Mouse (Mus musculus): ENCODE results near the gene Tomm40.

DNA sequence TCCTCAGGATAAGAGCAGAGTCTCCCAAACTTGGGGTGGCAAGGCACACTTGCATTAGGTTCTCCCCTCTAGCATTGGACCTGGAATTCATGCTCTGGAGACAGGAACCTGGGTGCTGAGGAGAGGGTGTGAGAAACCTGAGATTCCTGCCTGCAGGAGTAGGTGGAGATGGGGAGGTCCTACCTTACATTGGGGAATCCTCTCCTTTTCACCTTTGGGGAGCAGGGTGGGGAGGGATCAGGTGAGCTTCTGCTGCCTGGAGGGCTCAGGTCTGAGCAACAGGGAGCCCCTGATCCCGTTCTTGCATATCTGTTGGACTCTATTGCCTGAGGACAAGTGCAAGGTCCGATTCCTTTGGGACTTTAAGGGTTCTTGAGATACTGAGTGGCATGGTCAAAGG, 1.6 kb upstream of the Tomm40 start:
- TF ChIP-seq POLR2A (IDR thresholded peaks at IDR 0.05; ENCODE audit: borderline replicate concordance, insufficient read depth, low read length) (no peak), CTCF (IDR thresholded peaks at IDR 0.05; ENCODE audit: borderline replicate concordance, insufficient read depth, low read depth, low read length) (no peak)

Measured in cerebellum, adult 2 months (tissue).